Mouse (Mus musculus): ENCODE data around the gene Zfp800. TPM values are rescaled to one million over a fixed set of nuclear protein-coding genes. Genes with fewer than 3 reads are reported as not detected.

Zfp800 gene
- 20.2 TPM for polyA plus RNA-seq (2021)

- CTCF ChIA-PET: no interaction called here
- in situ Hi-C loops (cut with MboI; ENCODE audit: low pct_unique_long_range_greater_than_20kb): loop anchor here (10.0 kb wide), 1 partner anchor 733 kb away; no protein-coding TSS in a partner anchor
- H3K27me3 ChIP-seq: peaks cover 12% of the 10 kb centered on the region
- ATAC-seq (no peak), DNase-seq (ENCODE audit: low read depth, low spot score) (no peak)
- POLR2A ChIA-PET: no interaction called here
- TF ChIP-seq CTCF (IDR thresholded peaks at IDR 0.05): no peak
Observed at GRCm38 (mm10) chr6:28397681-28398203, at the start of gene Zfp800. TSS of gene Zfp800 (minus strand) at chr6:28398005.

- no peak for TF ChIP-seq CTCF (IDR thresholded peaks at IDR 0.05)
- ATAC-seq: no peak
- CTCF ChIA-PET: interaction anchor here (0.9 to 1.4 kb wide), 2 partner anchors 16 to 38 kb away, joined by 3 read pairs; no protein-coding TSS in a partner anchor
- no peak for DNase-seq (ENCODE audit: low read depth, low spot score)
- POLR2A ChIA-PET: interaction anchor here (0.7 kb wide), 1 partner anchor 44 kb away, joined by 3 read pairs; the partner anchor contains the start of gene Snd1
- in situ Hi-C loops (cut with MboI; ENCODE audit: low pct_unique_long_range_greater_than_20kb): no loop called here
- H3K27me3 ChIP-seq: no peaks in the 10 kb centered on the region
Observed at GRCm38 (mm10) chr6:28431538-28431855, 33.7 kb upstream of the Zfp800 start.

GRCm38 (mm10) chr6:28430795-28431537 is 33.2 kb upstream of the Zfp800 start:
- POLR2A ChIA-PET: interaction anchor here (0.7 kb wide), 1 partner anchor 44 kb away, joined by 3 read pairs; the partner anchor contains the start of gene Snd1
- CTCF ChIA-PET: interaction anchor here (1.4 kb wide), 1 partner anchor 16 kb away, joined by 3 read pairs; no protein-coding TSS in a partner anchor
- H3K27me3 ChIP-seq: no peaks in the 10 kb centered on the region
- ATAC-seq: no peak
- no peak for DNase-seq (ENCODE audit: low read depth, low spot score)
- TF ChIP-seq CTCF (IDR thresholded peaks at IDR 0.05): no peak
- in situ Hi-C loops (cut with MboI; ENCODE audit: low pct_unique_long_range_greater_than_20kb): no loop called here

- ATAC-seq (no peak), DNase-seq (ENCODE audit: low read depth, low spot score) (no peak)
- POLR2A ChIA-PET: no interaction called here
- in situ Hi-C loops (cut with MboI; ENCODE audit: low pct_unique_long_range_greater_than_20kb): loop anchor here (5.0 to 10.0 kb wide), 3 partner anchors 47 to 715 kb away; partner anchors contain the start of gene Snd1
- no peak for TF ChIP-seq CTCF (IDR thresholded peaks at IDR 0.05)
- no peaks in the 10 kb centered on the region for H3K27me3 ChIP-seq
- CTCF ChIA-PET: no interaction called here
Observed at GRCm38 (mm10) chr6:28429870-28430269, 32.1 kb upstream of the Zfp800 start.

GRCm38 (mm10) chr6:28428290-28428689 is 30.5 kb upstream of the Zfp800 start, which contains the start of gene Gcc1:
TSS of gene Gcc1 (minus strand) at chr6:28428390.
- no peaks in the 10 kb centered on the region for H3K27me3 ChIP-seq
- in situ Hi-C loops (cut with MboI; ENCODE audit: low pct_unique_long_range_greater_than_20kb): loop anchor here (5.0 to 10.0 kb wide), 3 partner anchors 49 to 717 kb away; partner anchors contain the start of gene Snd1
- ATAC-seq: no peak
- no peak for DNase-seq (ENCODE audit: low read depth, low spot score)
- ChIA-PET POLR2A (no interaction called here), CTCF (no interaction called here)
- TF ChIP-seq CTCF (IDR thresholded peaks at IDR 0.05): no peak

- ChIA-PET CTCF (interaction anchor here (0.8 kb wide), 1 partner anchor 597 kb away, joined by 3 read pairs; no protein-coding TSS in a partner anchor), POLR2A (no interaction called here)
- no peak for TF ChIP-seq CTCF (IDR thresholded peaks at IDR 0.05)
- ATAC-seq (no peak), DNase-seq (ENCODE audit: low read depth, low spot score) (no peak)
- in situ Hi-C loops (cut with MboI; ENCODE audit: low pct_unique_long_range_greater_than_20kb): loop anchor here (5.0 to 10.0 kb wide), 3 partner anchors 50 to 718 kb away; partner anchors contain the start of gene Snd1
- H3K27me3 ChIP-seq: no peaks in the 10 kb centered on the region
Observed at GRCm38 (mm10) chr6:28427096-28427839, 29.5 kb upstream of the Zfp800 start, which contains the start of gene Fscn3. TSS of gene Fscn3 (plus strand) at chr6:28427789.

- CTCF ChIA-PET: interaction anchor here (1.3 kb wide), 1 partner anchor 36 kb away, joined by 5 read pairs; no protein-coding TSS in a partner anchor
- no peaks in the 10 kb centered on the region for H3K27me3 ChIP-seq
- DNase-seq (ENCODE audit: low read depth, low spot score): no peak
- ATAC-seq: no peak
- POLR2A ChIA-PET: no interaction called here
- in situ Hi-C loops (cut with MboI; ENCODE audit: low pct_unique_long_range_greater_than_20kb): loop anchor here (5.0 to 10.0 kb wide), 3 partner anchors 52 to 720 kb away; partner anchors contain the start of gene Snd1
- TF ChIP-seq CTCF (IDR thresholded peaks at IDR 0.05): no peak
Observed at GRCm38 (mm10) chr6:28425019-28425418, 27.2 kb upstream of the Zfp800 start.

GRCm38 (mm10) chr6:28423767-28424695 is 26.2 kb upstream of the Zfp800 start:
- POLR2A ChIA-PET: interaction anchor here (1.1 kb wide), 1 partner anchor 49 kb away, joined by 4 read pairs; no protein-coding TSS in a partner anchor
- CTCF ChIA-PET: interaction anchor here (1.4 kb wide), 1 partner anchor 37 kb away, joined by 3 read pairs; no protein-coding TSS in a partner anchor
- H3K27me3 ChIP-seq: no peaks in the 10 kb centered on the region
- DNase-seq (ENCODE audit: low read depth, low spot score): no peak
- TF ChIP-seq CTCF (IDR thresholded peaks at IDR 0.05): no peak
- ATAC-seq: peak; percentile 33
- in situ Hi-C loops (cut with MboI; ENCODE audit: low pct_unique_long_range_greater_than_20kb): loop anchor here (10.0 kb wide), 2 partner anchors 601 to 721 kb away; no protein-coding TSS in a partner anchor

GRCm38 (mm10) chr6:28423313-28423712 is 25.5 kb upstream of the Zfp800 start, which contains the start of gene Arf5:
TSS of gene Arf5 (plus strand) at chr6:28423560.
- ChIA-PET CTCF (interaction anchor here (1.0 to 1.4 kb wide), 2 partner anchors 37 to 601 kb away, joined by 3 read pairs; no protein-coding TSS in a partner anchor), POLR2A (interaction anchor here (1.1 kb wide), 1 partner anchor 50 kb away, joined by 4 read pairs; no protein-coding TSS in a partner anchor)
- no peak for TF ChIP-seq CTCF (IDR thresholded peaks at IDR 0.05)
- in situ Hi-C loops (cut with MboI; ENCODE audit: low pct_unique_long_range_greater_than_20kb): loop anchor here (10.0 kb wide), 2 partner anchors 601 to 721 kb away; no protein-coding TSS in a partner anchor
- no peaks in the 10 kb centered on the region for H3K27me3 ChIP-seq
- DNase-seq (ENCODE audit: low read depth, low spot score) (no peak), ATAC-seq (peak; percentile 57)

Measured in Patski (cell line).